Mouse (Mus musculus): Measurements from ENCODE around the gene Cdk4. TPM values are rescaled to one million over a fixed set of nuclear protein-coding genes. Genes with fewer than 3 reads are reported as not detected.
"Not testable (repeated sequence)": the region's sequence is repeated elsewhere in the genome, so short reads cannot be mapped to it uniquely, and the experiment has no call there.

Cdk4 gene
- polyA plus RNA-seq, 1 experiment from 2014 or later, result 3,194 TPM

DNA sequence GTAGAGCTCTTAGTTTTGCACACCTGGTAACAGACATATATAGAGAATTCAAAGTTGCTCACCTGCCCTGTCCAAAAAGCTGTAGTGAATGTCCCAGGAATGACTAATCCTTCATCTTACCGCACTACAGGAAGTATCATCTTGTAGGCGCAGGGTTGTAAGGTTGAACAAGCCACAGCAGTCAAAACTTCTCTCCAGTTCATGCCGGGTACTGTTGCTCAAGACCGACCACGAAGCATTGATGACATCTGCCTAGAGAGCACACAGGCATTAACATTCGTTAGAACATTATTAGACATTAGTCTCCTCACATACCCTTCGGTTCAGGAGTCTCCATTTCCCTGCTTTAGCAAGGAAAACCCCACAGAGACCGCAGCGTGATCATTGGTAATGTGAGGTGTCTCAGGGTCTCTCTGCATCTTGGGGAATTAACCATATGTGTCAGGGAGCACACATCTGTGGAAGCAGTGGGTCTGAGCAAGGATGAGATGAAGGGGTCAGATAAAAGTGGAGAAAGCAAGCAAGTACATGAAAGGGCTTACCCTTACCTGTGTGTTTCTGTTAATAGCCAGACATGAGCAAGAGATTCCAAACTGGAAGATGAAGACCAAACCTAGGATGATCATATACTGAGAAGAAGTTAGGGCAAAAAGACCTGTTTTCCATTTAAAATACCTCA is 5.2 kb downstream of the Cdk4 start:
- peaks cover 11% of the 10 kb centered on the region for H3K4me1 ChIP-seq (ENCODE audit: control insufficient read depth, insufficient read depth, low read length)
- no peaks in the 10 kb centered on the region for H3K27me3 ChIP-seq (ENCODE audit: control insufficient read depth, insufficient read depth, low read length)
- peak overlapping the region; percentile 56; the same call in 1 of the 2 replicates for H3K27ac ChIP-seq (replicated peaks; ENCODE audit: low read depth, low read length)
- H3K4me3 ChIP-seq (ENCODE audit: low read depth, low read length), result peak overlapping the region; percentile 66
- H3K4me2 ChIP-seq (ENCODE audit: low read depth, severe bottlenecking), result peak overlapping the region; percentile 89
- peak overlapping the region; percentile 73 for H3K9ac ChIP-seq (ENCODE audit: low read length)
- ATAC-seq (ENCODE audit: insufficient number of reproducible peaks, low FRiP score, low TSS enrichment, low read depth) (no peak), DNase-seq (ENCODE audit: low spot score) (no peak)
- no peaks in the 10 kb centered on the region for H3K9me3 ChIP-seq (ENCODE audit: control insufficient read depth, low read length)
- peaks cover 32% of the 10 kb centered on the region for H3K36me3 ChIP-seq (ENCODE audit: control insufficient read depth, insufficient read depth, low read length)
- WGBS, result 80% methylated on average over 9 of the region's 9 CpGs

- DNase-seq (ENCODE audit: low spot score), result peak; percentile 55
- H3K9ac ChIP-seq (ENCODE audit: low read length), result peak overlapping the region; percentile 73
- peaks cover 11% of the 10 kb centered on the region for H3K4me1 ChIP-seq (ENCODE audit: control insufficient read depth, insufficient read depth, low read length)
- 8% methylated on average over 30 of the region's 30 CpGs for WGBS
- peaks cover 32% of the 10 kb centered on the region for H3K36me3 ChIP-seq (ENCODE audit: control insufficient read depth, insufficient read depth, low read length)
- peak overlapping the region; percentile 89 for H3K4me2 ChIP-seq (ENCODE audit: low read depth, severe bottlenecking)
- peak; percentile 62; the same call in 1 of the 2 replicates for ATAC-seq (ENCODE audit: insufficient number of reproducible peaks, low FRiP score, low TSS enrichment, low read depth)
- H3K27ac ChIP-seq (replicated peaks; ENCODE audit: low read depth, low read length), result peak overlapping the region; percentile 71
- H3K9me3 ChIP-seq (ENCODE audit: control insufficient read depth, low read length), result no peaks in the 10 kb centered on the region
- H3K27me3 ChIP-seq (ENCODE audit: control insufficient read depth, insufficient read depth, low read length), result no peaks in the 10 kb centered on the region
- H3K4me3 ChIP-seq (ENCODE audit: low read depth, low read length), result peak overlapping the region; percentile 66
Observed at GRCm38 (mm10) chr10:127069281-127070189, 6.2 kb downstream of the Cdk4 start.

GRCm38 (mm10) chr10:127070190-127071121 is 7.1 kb downstream of the Cdk4 start, which contains the start of gene Tspan31:
TSS of gene Tspan31 (minus strand) at chr10:127070264.
- peaks cover 7% of the 10 kb centered on the region; the same call in 1 of the 2 replicates for H3K4me1 ChIP-seq (ENCODE audit: control insufficient read depth, insufficient read depth, low read length)
- peak within 1 kb of the TSS; percentile 89 for H3K4me2 ChIP-seq (ENCODE audit: low read depth, severe bottlenecking)
- no peaks in the 10 kb centered on the region for H3K9me3 ChIP-seq (ENCODE audit: control insufficient read depth, low read length)
- H3K4me3 ChIP-seq (ENCODE audit: low read depth, low read length), result peak within 1 kb of the TSS; percentile 66
- DNase-seq (ENCODE audit: low spot score) (peak; percentile 90), ATAC-seq (ENCODE audit: insufficient number of reproducible peaks, low FRiP score, low TSS enrichment, low read depth) (peak; percentile 85)
- no peaks in the 10 kb centered on the region for H3K27me3 ChIP-seq (ENCODE audit: control insufficient read depth, insufficient read depth, low read length)
- 2% methylated on average over 36 of the region's 36 CpGs for WGBS
- H3K27ac ChIP-seq (replicated peaks; ENCODE audit: low read depth, low read length), result peak within 1 kb of the TSS; percentile 71
- H3K36me3 ChIP-seq (ENCODE audit: control insufficient read depth, insufficient read depth, low read length), result peaks cover 24% of the 10 kb centered on the region
- H3K9ac ChIP-seq (ENCODE audit: low read length), result peak within 1 kb of the TSS; percentile 73

DNA sequence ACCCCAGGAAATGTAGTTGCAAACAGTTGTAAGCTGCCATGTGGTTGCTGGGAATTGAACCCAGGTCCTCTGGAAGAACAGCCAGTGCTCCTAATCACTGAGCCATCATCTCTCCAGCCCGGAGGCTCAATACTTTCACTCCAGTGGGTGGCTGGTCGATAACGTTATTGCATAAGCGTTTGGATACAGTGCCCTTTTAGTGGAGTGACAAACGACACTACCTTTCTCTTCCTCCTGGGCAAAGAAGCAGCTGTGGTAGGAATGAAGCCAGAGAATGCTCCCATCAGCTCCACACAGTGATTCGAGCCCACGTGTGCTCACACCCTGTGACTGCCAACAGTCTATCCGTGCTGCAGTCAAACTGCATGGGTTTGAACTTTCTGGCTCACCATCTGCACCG is 7.9 kb downstream of the Cdk4 start:
- H3K27ac ChIP-seq (replicated peaks; ENCODE audit: low read depth, low read length), result no peak overlapping the region
- H3K9ac ChIP-seq (ENCODE audit: low read length), result no peak overlapping the region
- H3K27me3 ChIP-seq (ENCODE audit: control insufficient read depth, insufficient read depth, low read length), result 0 out of 2 replicates have a peak, but pooled peaks cover 2% of the 10 kb centered on the region
- ATAC-seq (ENCODE audit: insufficient number of reproducible peaks, low FRiP score, low TSS enrichment, low read depth) (no peak), DNase-seq (ENCODE audit: low spot score) (no peak)
- no peaks in the 10 kb centered on the region for H3K9me3 ChIP-seq (ENCODE audit: control insufficient read depth, low read length)
- H3K4me2 ChIP-seq (ENCODE audit: low read depth, severe bottlenecking), result peak overlapping the region; percentile 89
- H3K4me1 ChIP-seq (ENCODE audit: control insufficient read depth, insufficient read depth, low read length), result peaks cover 7% of the 10 kb centered on the region; the same call in 1 of the 2 replicates
- peaks cover 16% of the 10 kb centered on the region for H3K36me3 ChIP-seq (ENCODE audit: control insufficient read depth, insufficient read depth, low read length)
- 78% methylated on average over 9 of the region's 9 CpGs for WGBS
- peak overlapping the region; percentile 66 for H3K4me3 ChIP-seq (ENCODE audit: low read depth, low read length)

DNA sequence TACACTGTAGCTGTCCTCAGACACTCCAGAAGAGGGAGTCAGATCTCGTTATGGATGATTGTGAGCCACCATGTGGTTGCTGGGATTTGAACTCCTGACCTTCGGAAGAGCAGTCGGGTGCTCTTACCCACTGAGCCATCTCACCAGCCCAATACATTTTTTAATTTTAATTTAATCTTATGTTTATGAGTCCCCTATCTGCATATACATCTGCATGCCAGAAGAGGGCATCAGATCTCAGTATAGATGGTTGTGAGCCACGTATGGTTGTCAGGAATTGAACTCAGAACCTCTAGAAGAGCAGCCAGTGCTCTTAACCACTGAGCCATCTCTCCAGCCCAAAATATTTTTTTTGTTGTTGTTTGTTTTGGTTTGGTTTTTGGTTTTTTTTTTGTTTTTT is 8.9 kb downstream of the Cdk4 start:
- H3K4me1 ChIP-seq (ENCODE audit: control insufficient read depth, insufficient read depth, low read length); H3K27me3 ChIP-seq (ENCODE audit: control insufficient read depth, insufficient read depth, low read length); H3K4me3 ChIP-seq (ENCODE audit: low read depth, low read length); H3K9ac ChIP-seq (ENCODE audit: low read length); H3K27ac ChIP-seq (replicated peaks; ENCODE audit: low read depth, low read length); ATAC-seq (ENCODE audit: insufficient number of reproducible peaks, low FRiP score, low TSS enrichment, low read depth); H3K9me3 ChIP-seq (ENCODE audit: control insufficient read depth, low read length); DNase-seq (ENCODE audit: low spot score); H3K4me2 ChIP-seq (ENCODE audit: low read depth, severe bottlenecking); H3K36me3 ChIP-seq (ENCODE audit: control insufficient read depth, insufficient read depth, low read length): not testable (repeated sequence)
- WGBS, result 91% methylated on average over 4 of the region's 4 CpGs

GRCm38 (mm10) chr10:127072969-127073368 is 9.6 kb downstream of the Cdk4 start:
- H3K4me3 ChIP-seq (ENCODE audit: low read depth, low read length); H3K4me2 ChIP-seq (ENCODE audit: low read depth, severe bottlenecking); H3K27ac ChIP-seq (replicated peaks; ENCODE audit: low read depth, low read length); DNase-seq (ENCODE audit: low spot score); ATAC-seq (ENCODE audit: insufficient number of reproducible peaks, low FRiP score, low TSS enrichment, low read depth); H3K9me3 ChIP-seq (ENCODE audit: control insufficient read depth, low read length); H3K9ac ChIP-seq (ENCODE audit: low read length); H3K36me3 ChIP-seq (ENCODE audit: control insufficient read depth, insufficient read depth, low read length); H3K4me1 ChIP-seq (ENCODE audit: control insufficient read depth, insufficient read depth, low read length): not testable (repeated sequence)
- peaks cover 14% of the 10 kb centered on the region for H3K27me3 ChIP-seq (ENCODE audit: control insufficient read depth, insufficient read depth, low read length)
- 80% methylated on average over 2 of the region's 2 CpGs for WGBS

GRCm38 (mm10) chr10:127073981-127074380 is 10.6 kb downstream of the Cdk4 start:
- H3K9ac ChIP-seq (ENCODE audit: low read length), result no peak overlapping the region
- no peaks in the 10 kb centered on the region for H3K9me3 ChIP-seq (ENCODE audit: control insufficient read depth, low read length)
- DNase-seq (ENCODE audit: low spot score) (no peak), ATAC-seq (ENCODE audit: insufficient number of reproducible peaks, low FRiP score, low TSS enrichment, low read depth) (no peak)
- no peak overlapping the region for H3K4me2 ChIP-seq (ENCODE audit: low read depth, severe bottlenecking)
- H3K4me3 ChIP-seq (ENCODE audit: low read depth, low read length), result no peak overlapping the region
- no peaks in the 10 kb centered on the region for H3K36me3 ChIP-seq (ENCODE audit: control insufficient read depth, insufficient read depth, low read length)
- WGBS, result 90% methylated on average over 1 of the region's 1 CpGs
- peaks cover 24% of the 10 kb centered on the region for H3K27me3 ChIP-seq (ENCODE audit: control insufficient read depth, insufficient read depth, low read length)
- H3K27ac ChIP-seq (replicated peaks; ENCODE audit: low read depth, low read length), result no peak overlapping the region
- H3K4me1 ChIP-seq (ENCODE audit: control insufficient read depth, insufficient read depth, low read length), result peaks cover 11% of the 10 kb centered on the region; the same call in 1 of the 2 replicates
